Mouse (Mus musculus) lung, adult 10 weeks (tissue): ENCODE measurements around the gene Nectin2. TPM values are rescaled to one million over a fixed set of nuclear protein-coding genes. Genes with fewer than 3 reads are reported as not detected.

Experiments used
- polyA plus RNA-seq: library from polyadenylated mRNA; stranded (reverse); fragments of 350-450 nt; fragmentation: Illumina TruSeq; extraction: RNeasy Lipid Tissue Mini Kit (QIAGEN cat#74804); gene quantifications from one replicate; pipeline ENCODE4 v1.2.3, GENCODE M21; 2014; ENCODE audit warnings: low read depth, low replicate concordance; ENCODE audit not compliant: insufficient read depth

The Nectin2 gene
- 39.0 TPM for polyA plus RNA-seq

GRCm38 (mm10) chr7:19750217-19751069 lies at the start of gene Nectin2:
Nectin2 (minus strand) TSS chr7:19750483.

GRCm38 (mm10) chr7:19796697-19797588 lies 46.7 kb upstream of the Nectin2 start, which contains the start of gene Cblc:
Cblc (minus strand) TSS chr7:19796809.

GRCm38 (mm10) chr7:19770984-19771391 lies 20.7 kb upstream of the Nectin2 start, which contains the start of gene Bcam:
Bcam (minus strand) TSS chr7:19771016.

GRCm38 (mm10) chr7:19715239-19716054 lies 34.8 kb downstream of the Nectin2 start, which contains the start of gene Tomm40:
Tomm40 (minus strand) TSS chr7:19715438.

GRCm38 (mm10) chr7:19698907-19699826 lies 51.1 kb downstream of the Nectin2 start, which contains the start of gene Apoe:
Apoe (minus strand) TSS chr7:19699188.

GRCm38 (mm10) chr7:19691873-19692865 lies 58.1 kb downstream of the Nectin2 start, which contains the start of gene Apoc1:
Apoc1 (minus strand) TSS chr7:19692660.

GRCm38 (mm10) chr7:19681202-19681694 lies 69.0 kb downstream of the Nectin2 start, which contains the start of the genes Gm44805 and Apoc4:
Gm44805 (minus strand) TSS chr7:19681423.
Apoc4 (minus strand) TSS chr7:19681479.

GRCm38 (mm10) chr7:19677872-19678271 lies 72.4 kb downstream of the Nectin2 start, which contains the start of gene Apoc2:
Apoc2 (minus strand) TSS chr7:19677941.

Other genes starting within 250 kb of the Nectin2 start
- 6.7 TPM for gene Bloc1s3, start 242.1 kb downstream of the Nectin2 start, polyA plus RNA-seq
- gene Trappc6a, start 242.1 kb downstream of the Nectin2 start, polyA plus RNA-seq = 58.3 TPM
- gene Nkpd1, start 232.6 kb downstream of the Nectin2 start, polyA plus RNA-seq = 0.13 TPM
- gene Ppp1r37, start 187.4 kb downstream of the Nectin2 start, polyA plus RNA-seq = 50.4 TPM
- gene Zfp296, start 173.2 kb downstream of the Nectin2 start, polyA plus RNA-seq = 1.9 TPM
- gene Gemin7, start 172.9 kb downstream of the Nectin2 start, polyA plus RNA-seq = 93.3 TPM
- gene Clasrp, start 146.0 kb downstream of the Nectin2 start, polyA plus RNA-seq = 17.3 TPM
- gene Relb, start 121.0 kb downstream of the Nectin2 start, polyA plus RNA-seq = 13.0 TPM
- 45.0 TPM for gene Clptm1, start 85.5 kb downstream of the Nectin2 start, polyA plus RNA-seq
- gene Apoc2, start 72.5 kb downstream of the Nectin2 start, polyA plus RNA-seq = 10.3 TPM
- gene Gm44805, start 69.1 kb downstream of the Nectin2 start, polyA plus RNA-seq = not detected
- not detected for gene Apoc4, start 69.0 kb downstream of the Nectin2 start, polyA plus RNA-seq
- gene Apoc1, start 57.8 kb downstream of the Nectin2 start, polyA plus RNA-seq = 122 TPM
- gene Apoe, start 51.3 kb downstream of the Nectin2 start, polyA plus RNA-seq = 1,026 TPM
- gene Tomm40, start 35.0 kb downstream of the Nectin2 start, polyA plus RNA-seq = 28.0 TPM
- gene Bcam, start 20.5 kb upstream of the Nectin2 start, polyA plus RNA-seq = 298 TPM
- 9.7 TPM for gene Cblc, start 46.3 kb upstream of the Nectin2 start, polyA plus RNA-seq
- gene Bcl3, start 72.3 kb upstream of the Nectin2 start, polyA plus RNA-seq = 15.6 TPM
- not detected for gene Gm19345, start 101.5 kb upstream of the Nectin2 start, polyA plus RNA-seq
- gene Ceacam16, start 110.8 kb upstream of the Nectin2 start, polyA plus RNA-seq = 0.27 TPM
- 0.07 TPM for gene Ceacam19, start 137.5 kb upstream of the Nectin2 start, polyA plus RNA-seq
- 17.0 TPM for gene Pvr, start 170.7 kb upstream of the Nectin2 start, polyA plus RNA-seq
- gene Igsf23, start 200.3 kb upstream of the Nectin2 start, polyA plus RNA-seq = 1.2 TPM
- not detected for gene Ceacam20, start 214.9 kb upstream of the Nectin2 start, polyA plus RNA-seq
- gene Nlrp9b, start 241.0 kb upstream of the Nectin2 start, polyA plus RNA-seq = not detected